Mouse (Mus musculus): ENCODE data around the gene Boll.

- TF ChIP-seq CTCF (IDR thresholded peaks at IDR 0.05; ENCODE audit: insufficient read depth, low read depth, low read length) = no peak
- no peak for TF ChIP-seq POLR2A (IDR thresholded peaks at IDR 0.05; ENCODE audit: insufficient read depth, low read depth, low read length)
Measured at GRCm38 (mm10) chr1:55237643-55238161, 125.6 kb downstream of the Boll start.

Data from olfactory bulb, adult 2 months (tissue).